Mouse (Mus musculus) spleen, postnatal 14 days (tissue): Measurements from ENCODE around the gene Ldhd.

Source experiments
- DNase-seq, 2 experiments: peaks; one replicate each; pipeline ENCODE4 v3.0.0; 2021 to 2022; ENCODE audit warnings: low spot score in 2 of 2

The Ldhd gene

GRCm38 (mm10) chr8:111627923-111628322, 2.3 kb downstream of the Ldhd start:
- no peak for DNase-seq

DNA sequence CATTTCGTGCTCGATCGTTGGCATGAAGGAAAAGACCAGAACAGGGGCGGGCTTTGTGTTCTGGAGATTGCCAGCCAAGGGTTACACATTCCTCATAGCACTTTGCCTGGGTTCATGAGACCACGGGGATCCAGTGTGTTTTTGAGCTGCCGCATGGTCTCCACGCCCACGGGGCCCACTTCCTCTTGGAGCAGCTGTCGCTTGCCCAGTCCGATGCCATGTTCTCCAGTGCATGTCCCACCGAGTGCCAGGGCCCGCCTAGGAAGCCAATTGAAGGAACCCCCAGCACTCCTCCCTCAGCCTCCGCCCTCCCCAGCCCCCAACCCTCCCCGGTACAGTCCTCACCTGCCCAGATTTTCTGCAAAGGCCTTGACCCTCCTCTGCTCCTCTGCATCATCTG, 3.2 kb downstream of the Ldhd start:
- DNase-seq, result no peak

GRCm38 (mm10) chr8:111626528-111626820, 3.7 kb downstream of the Ldhd start:
- no peak for DNase-seq

DNA sequence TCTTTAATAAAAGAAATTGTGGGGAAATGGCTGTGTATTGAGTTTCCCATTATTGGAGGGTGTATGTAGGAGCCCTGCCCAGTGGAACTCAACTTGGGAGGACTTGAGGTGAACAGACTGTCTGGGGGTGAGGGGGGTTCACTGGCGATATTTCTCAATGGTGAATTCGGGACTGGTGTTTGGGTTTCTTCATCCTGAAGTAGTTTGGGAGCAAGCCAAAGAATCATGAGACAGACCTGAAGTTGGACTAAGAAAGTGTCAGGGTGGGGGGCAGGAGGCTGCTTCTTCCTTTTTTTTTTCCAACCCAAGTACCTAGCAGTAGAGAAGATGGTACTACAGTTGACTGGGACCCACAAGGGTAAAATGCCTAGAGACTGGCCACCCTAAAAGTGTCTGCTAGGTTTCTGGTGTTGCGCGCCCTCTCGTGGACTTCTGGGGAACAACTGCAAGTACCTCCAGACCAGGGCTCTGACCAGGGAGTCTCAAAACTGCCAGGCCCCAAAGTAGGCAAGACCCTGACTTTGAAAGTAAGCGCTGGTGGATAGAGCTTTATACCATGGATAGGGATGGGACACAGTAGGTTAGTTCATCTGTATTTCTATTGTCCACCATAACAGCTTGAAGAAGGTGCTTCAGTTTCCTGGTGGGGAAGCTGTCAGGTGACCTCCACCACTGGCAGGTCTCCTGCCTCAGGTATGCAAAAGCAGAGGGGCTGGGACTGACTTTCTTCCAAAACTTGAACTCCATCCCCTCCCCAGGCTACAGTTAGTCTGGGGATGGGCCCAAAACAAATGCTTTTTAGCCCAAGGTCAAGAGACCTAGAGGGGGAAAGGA, 4.3 kb downstream of the Ldhd start:
- DNase-seq, result peak; percentile 52 to 68

- no peak for DNase-seq
Measured at GRCm38 (mm10) chr8:111624853-111625221, 5.3 kb downstream of the Ldhd start.

DNA sequence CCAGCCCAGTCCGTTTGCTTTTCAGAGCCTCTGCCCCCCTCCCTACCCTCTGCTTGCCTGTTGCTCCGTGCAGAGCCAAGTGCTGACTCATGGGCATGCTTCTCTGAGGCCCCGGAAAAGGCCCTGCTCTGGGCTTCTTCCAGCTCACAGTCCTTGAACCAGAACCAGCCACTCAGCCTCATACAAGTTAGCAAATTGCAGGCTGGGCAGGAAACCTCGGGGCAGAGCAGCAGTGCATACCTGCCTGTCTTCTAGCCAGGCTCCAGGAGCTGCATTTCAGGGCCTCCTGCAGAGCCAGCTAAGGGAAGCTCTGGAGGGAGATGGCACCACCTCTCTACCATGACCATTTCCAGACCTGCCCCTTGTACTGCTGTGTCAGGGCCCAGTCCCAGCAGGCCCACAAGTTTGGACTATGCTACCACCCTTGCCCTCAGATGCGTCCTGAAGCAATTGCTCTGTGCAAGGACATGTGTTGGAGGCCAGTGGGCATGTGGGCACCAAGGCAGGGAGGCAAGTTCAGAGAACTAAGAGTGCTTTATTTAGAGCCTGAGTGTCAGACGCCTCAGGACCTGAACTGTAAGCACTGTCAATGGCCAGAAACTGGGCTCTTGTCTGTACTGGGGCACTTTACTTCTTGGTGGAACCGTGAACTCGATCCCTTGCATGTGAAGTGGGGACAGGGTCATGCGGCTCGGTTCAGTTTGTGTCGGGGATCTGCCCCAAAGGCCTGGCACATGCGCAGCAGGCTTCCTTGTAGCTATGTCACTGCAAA, 5.9 kb downstream of the Ldhd start:
- DNase-seq, result no peak

DNA sequence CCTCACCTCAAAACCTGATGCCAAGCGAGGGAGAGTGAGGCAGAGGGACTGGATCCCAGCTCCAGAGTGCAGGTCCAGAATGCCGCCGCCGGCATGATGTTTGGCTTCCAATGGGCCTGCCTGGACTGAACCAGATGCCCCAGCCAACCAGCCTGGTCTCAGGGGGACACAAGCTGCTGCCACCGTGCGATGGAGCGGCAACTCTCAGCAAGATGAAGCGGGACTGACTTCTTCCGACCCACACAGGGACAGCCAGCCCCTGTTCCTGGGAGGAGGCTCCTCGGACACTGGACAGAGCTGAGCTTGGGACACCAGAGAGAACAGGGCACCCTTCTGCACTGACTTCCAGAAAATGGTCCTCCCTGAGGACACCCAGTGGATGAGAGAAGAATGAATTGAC, 7.6 kb downstream of the Ldhd start:
- DNase-seq, result no peak

- no peak for DNase-seq
Measured at GRCm38 (mm10) chr8:111622104-111622503, 8.1 kb downstream of the Ldhd start.

DNA sequence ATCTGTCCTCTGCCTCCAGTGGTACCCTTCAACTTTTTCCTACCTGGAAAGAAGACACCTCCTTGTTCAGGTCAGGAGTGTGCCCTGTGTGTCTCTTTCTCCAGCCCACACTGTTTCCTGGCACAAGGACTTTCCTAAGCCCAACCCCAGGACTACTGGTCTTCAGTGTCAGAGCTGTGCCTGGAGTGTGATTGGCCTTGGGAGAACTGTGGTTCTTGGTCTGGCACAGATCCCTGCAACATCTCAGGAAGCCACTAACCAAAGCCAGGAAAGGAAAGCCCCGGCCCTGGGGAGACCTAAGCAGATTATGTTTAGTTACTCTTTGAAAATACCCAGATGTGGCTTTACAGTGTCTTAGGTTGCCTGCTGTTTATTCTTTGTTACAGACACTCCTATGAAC, 10.2 kb downstream of the Ldhd start:
- DNase-seq, result no peak

DNA sequence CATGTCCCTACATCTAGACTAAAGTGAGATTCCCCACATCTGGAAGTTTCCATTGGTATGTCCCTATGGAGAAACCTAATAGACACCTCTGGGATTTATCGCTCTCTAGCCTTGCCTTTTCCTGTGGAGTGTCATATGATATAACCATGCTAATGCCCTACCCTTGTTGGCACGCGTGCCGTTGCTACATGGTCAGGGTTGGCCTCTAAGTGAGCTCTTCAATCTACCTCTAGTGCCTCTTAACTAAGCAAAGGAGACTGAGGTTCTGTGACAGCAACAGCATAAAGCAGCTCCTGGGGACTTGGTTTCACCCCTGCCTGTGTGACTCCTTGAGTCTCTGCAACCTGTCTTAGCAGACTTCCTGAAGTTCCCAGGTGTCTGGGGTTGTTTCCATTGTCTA, 11.9 kb downstream of the Ldhd start:
- no peak for DNase-seq

DNA sequence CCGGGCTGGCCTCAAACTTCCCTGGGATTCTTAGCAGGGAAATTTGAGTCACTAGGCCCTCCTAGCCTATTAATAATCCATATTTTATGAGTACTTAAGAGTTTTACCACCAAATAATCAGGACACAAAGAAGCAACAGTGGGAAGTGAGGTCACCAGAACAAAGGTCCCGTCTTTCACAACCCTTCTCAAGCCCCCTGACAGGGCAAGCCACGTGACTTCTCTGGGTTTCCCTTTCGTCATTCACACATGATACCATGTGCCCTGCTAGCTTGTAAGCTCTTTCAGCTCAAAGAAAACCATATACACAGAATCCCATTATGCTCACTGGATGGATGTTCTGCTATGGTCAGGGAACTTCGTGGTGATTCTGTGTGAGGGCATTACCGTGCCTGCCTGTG, 12.4 kb downstream of the Ldhd start:
- no peak for DNase-seq

DNA sequence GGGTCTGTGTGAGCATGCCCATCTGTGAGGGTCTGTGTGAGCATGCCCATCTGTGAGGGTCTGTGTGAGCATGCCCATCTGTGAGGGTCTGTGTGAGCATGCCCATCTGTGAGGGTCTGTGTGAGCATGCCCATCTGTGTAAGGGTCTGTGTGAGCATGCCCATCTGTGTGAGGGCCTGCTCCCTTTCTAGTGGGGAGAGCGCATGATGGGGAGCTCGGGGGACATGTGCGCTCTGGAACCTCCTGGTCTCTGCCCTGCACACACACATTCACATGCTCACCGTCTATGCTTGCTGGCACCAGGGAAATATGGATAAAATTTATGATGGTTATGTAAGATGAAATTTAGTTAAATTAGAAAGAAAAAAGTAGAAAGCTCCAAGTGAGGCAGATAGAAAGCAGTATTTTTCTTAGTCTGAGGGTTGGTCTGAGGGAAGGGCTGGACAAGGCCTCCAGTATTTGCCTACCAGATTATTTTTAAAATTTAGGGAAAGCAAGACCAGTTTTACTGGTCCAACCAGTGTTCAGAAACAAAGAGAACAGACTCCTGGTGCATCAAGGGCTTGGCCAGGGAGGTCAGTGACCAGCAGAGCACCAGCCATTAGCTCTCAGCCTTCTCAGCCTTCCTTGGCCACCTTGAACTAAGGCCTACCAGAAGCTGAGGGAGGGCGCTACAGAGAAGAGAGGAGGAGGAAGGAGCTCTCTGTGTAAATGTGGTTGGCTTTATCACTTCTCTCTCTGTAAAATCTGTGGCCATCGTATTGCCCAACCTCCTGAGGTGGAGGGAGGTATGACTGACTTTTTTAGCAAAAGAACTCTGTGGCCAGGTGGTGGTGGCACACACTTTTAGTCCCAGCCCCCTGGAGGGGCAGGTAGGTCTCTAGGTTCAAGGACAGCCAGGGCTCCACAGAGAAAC, 15.1 kb downstream of the Ldhd start:
- no peak for DNase-seq

DNA sequence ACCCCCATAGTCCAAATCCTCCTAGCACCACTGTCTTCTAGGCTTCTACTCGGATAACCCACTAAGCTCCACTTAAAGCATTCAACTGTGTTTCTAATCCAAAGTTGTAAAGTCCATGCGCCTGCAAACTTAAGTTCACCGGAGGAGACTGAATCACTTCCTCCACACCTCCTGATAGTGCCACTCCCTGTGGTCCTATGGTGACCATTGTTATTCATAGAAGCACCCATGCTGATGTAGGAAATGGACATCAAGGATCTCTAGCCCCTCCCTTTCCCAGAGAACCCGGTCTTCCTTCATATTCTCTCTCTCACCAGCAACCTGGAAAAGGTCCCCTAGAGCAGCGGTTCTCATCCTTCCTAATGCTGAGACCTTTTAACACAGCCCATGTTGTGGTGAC, 17.0 kb downstream of the Ldhd start:
- DNase-seq, result no peak

DNA sequence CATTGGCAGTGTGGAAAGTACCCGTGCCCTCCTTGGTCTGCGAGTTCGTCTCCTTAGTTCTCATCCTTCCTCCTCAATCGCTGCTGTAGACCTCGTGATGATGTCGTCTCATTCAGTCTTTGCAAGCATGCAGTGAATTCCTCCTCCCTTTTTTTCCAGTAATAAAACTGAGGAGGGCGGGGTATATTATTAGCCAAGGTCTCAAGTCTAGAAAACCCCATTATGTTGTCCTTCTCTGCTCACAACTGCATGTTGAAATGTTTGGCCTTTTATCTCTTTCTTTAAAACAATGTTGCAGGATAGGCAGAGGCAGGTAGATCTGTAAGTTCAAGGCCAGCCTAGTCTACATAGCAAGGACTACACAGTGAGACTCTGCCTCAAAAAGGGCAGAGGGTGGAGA, 22.8 kb downstream of the Ldhd start:
- DNase-seq, result no peak

DNA sequence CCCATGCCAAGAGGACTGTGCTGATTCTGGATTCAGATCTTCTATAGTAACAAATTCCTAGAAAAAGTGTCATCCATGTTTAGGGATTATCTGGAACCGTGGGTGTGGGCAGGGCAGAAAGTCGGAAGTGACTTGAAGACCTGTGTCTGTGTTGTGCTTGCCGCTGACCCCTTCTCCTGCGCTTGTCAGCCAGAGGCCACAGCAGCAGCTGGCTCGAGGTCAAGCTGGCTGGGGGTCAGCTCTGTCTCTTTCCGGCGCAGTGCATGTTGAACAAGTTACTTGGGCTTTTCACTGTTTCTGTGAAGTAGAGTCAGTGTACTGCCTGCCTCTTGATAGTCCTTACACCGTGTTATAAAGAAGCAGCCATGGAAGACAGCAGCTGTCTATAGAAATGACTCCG, 23.2 kb downstream of the Ldhd start:
- no peak for DNase-seq

DNA sequence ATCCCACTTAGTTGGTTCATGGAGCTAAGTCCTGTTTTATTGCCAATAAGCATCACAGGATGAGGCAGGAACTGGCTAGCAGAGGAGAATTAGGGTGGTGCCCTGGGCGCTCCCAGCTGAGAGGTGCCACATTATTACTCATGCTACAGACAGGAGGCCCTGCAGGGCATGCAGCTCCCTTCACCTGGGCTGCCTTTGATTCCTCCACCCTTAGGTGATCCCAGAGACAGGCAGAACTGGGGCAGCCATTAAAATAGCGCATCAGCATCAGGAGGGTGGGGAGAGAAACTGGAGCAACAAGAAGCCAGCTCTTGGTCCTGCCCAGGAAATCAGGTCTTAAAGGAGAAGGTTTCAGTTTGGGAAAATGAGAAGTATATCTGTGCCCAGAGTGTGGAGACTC, 25.2 kb downstream of the Ldhd start:
- DNase-seq, result no peak

- DNase-seq, result no peak
Measured at GRCm38 (mm10) chr8:111602050-111602449, 28.1 kb downstream of the Ldhd start.

GRCm38 (mm10) chr8:111599707-111600444, 30.3 kb downstream of the Ldhd start:
- no peak for DNase-seq

DNA sequence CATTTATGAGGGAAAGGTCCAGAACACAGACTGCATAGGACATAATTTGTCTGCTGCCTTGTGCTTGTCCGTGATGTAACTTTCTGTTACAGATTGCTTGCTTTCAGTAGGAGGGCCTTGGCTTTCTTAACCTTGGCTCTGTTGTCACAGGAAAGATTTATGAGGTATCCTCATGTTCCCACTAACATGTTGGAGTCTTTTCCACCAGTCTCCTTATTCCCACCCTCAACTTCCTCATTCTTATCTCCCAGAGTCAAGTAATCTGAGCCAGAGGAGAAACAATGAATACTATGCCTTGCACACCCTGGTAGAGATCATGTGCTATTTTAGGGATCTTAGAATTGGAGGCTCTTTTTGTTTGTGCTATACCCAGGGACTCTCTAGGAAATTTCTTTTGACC, 32.9 kb downstream of the Ldhd start:
- DNase-seq, result no peak

- no peak for DNase-seq
Measured at GRCm38 (mm10) chr8:111596485-111596821, 33.7 kb downstream of the Ldhd start.

GRCm38 (mm10) chr8:111595712-111596484, 34.3 kb downstream of the Ldhd start:
- peak; percentile 44 to 60 for DNase-seq
